Mouse (Mus musculus) kidney, adult 2 months (tissue): ENCODE measurements around the gene Gm28048.

Experiments
- CTCF ChIP-seq: fragments of 200-500 bp; conservative IDR thresholded peaks from 2 replicates; pipeline ENCODE4 v1.5.1; 2011; ENCODE audit warnings: low read depth, mild to moderate bottlenecking, control low read depth, low read length, moderate library complexity, mixed read lengths; ENCODE audit not compliant: insufficient read depth, insufficient read length
- POLR2A ChIP-seq: fragments of 200-500 bp; IDR thresholded peaks from one replicate; pipeline ENCODE4 v1.6.1; 2011; ENCODE audit warnings: low read depth, low read length, control low read depth

GRCm38 (mm10) chr11:22930129-22930528 is 51.8 kb downstream of the Gm28048 start:
- TF ChIP-seq POLR2A, result no peak
- TF ChIP-seq CTCF, result no peak
